Mouse (Mus musculus) heart, postnatal 10 days (tissue): Measurements from ENCODE around the gene Marf1. TPM values are rescaled to one million over a fixed set of nuclear protein-coding genes. Genes with fewer than 3 reads are reported as not detected.
"Not testable (repeated sequence)": the region's sequence is repeated elsewhere in the genome, so short reads cannot be mapped to it uniquely, and the experiment has no call there.

Experiments used
- DNase-seq, 2 experiments: peaks; one replicate each; pipeline ENCODE4 v3.0.0; 2021
- intact Hi-C: fragments of 180-260 bp; cut with DNase I; formaldehyde crosslinking; loops from one replicate; pipeline ENCODE4 v1.15.1; 2025
- total RNA-seq, 2 experiments: library from RNA; stranded (reverse); gene quantifications; 2 replicates each; pipeline ENCODE4 v1.2.3; 2021

Gene Marf1
- 10 to 100 TPM; 24.4 to 28.5 TPM for total RNA-seq

DNA sequence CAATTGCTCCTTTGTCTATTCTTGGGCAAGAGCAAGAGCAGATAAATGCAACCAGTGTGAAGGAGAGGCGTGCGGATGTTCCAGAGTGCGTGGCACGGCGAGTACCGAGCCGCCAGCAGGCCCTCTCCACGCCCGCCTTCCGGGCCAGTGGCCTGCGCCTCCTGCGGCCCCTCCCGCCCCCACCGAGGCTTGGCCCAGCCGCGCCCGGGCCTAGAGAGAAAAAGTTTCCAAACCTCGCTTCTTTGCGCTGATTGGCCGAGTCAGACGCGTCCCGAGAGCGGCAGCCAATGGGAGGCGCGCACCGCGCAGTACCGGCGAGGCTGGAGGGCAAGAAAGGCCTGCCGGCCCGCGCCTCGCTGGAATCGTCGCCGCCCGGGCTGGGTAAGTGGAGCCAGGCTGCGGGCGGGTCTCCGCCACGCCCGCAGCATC is at the start of gene Marf1, which contains the start of gene Nde1:
Gene Marf1 (minus strand): TSS at position 364 of the 429 bp plus-strand sequence.
Gene Nde1 (plus strand): TSS at position 288 of the 429 bp plus-strand sequence.
- intact Hi-C loops = loop anchor here (5.0 kb wide), 2 partner anchors 154 to 341 kb away; partner anchors contain the start of gene Fopnl

DNA sequence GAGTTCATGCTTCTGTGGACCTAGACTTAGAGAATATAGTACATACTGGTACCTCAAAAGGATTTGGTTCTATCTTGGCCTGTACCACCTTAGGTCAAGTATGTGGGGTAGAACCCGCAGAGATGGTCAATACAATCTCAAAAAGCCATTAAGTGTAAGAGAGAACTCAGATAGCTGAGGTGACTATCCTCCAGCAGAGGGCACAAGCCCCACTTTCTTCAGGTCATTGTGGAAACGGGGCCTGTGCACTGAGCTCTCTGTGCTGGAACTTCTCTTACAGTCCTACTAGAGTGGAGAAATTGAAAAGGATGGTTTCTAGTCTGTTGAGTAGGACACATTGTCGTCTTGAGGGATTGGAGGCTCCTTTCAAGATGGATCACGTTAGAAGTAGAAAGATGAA is 35.6 kb upstream of the Marf1 start:
- DNase-seq = no peak
- intact Hi-C loops = no loop called here

More for the DNA sequence above, at the start of gene Marf1, which contains the start of gene Nde1:
- DNase-seq = peak; percentile 95 to 96

GRCm38 (mm10) chr16:14195427-14195826 is 32.3 kb upstream of the Marf1 start:
- DNase-seq = peak; percentile 50 to 67
- intact Hi-C loops = loop anchor here (2.0 kb wide), 1 partner anchor 293 kb away; the partner anchor contains the start of genes Mpv17l and Pdxdc1

GRCm38 (mm10) chr16:14194164-14194950 is 31.2 kb upstream of the Marf1 start:
- DNase-seq = peak; percentile 9 to 11

DNA sequence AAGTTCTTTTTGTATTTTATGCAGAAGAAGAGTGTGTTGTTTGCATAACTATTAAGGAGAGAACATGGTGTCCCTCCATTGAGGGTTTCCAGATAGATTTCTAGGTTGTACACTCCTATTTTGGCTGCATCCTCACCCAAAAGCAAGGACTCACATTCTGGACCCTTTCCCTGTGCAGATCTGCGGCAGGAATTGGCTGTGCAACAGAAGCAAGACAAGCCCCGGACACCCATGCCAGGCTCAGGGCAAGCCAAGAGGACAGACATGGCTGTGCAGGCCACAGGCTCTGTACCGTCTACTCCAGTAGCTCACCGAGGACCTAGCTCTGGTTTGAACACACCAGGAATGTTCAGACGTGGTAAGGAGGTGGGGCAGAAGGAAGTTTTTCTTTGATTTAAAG is 22.4 kb upstream of the Marf1 start:
- intact Hi-C loops = no loop called here
- DNase-seq = no peak

More at GRCm38 (mm10) chr16:14194164-14194950, 31.2 kb upstream of the Marf1 start:
- intact Hi-C loops = loop anchor here (2.0 kb wide), 1 partner anchor 292 kb away; the partner anchor contains the start of genes Mpv17l and Pdxdc1

DNA sequence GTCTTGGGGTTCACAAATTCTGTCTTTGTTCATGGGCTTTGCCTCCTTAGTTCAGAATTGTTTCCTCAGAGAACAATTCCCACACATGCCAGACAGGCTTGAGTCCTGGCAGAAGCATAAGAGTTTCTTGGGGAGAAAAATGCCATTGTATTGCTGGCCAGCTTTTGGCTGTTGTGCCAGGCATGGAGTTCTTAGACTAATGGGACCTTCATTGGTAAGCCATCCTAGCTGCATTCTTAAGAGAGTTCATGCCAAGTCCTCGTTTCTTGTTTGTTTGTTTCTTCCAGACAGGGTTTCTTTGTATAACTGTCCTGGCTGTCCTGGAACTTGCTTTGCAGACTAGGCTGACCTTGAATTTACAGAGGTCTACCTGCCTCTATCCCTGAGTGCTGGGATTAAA is 20.7 kb upstream of the Marf1 start:
- DNase-seq = no peak
- intact Hi-C loops = no loop called here

GRCm38 (mm10) chr16:14182360-14182759 is 19.2 kb upstream of the Marf1 start:
- no peak for DNase-seq
- intact Hi-C loops = no loop called here

- no peak for DNase-seq
- intact Hi-C loops = no loop called here
These were observed 17.1 kb upstream of the Marf1 start for GRCm38 (mm10) chr16:14180163-14180733.

- intact Hi-C loops = no loop called here
- peak in 1 of 2 experiments; percentile 12 for DNase-seq
These were observed 14.9 kb upstream of the Marf1 start for GRCm38 (mm10) chr16:14178041-14178440.

GRCm38 (mm10) chr16:14169706-14170105 is 6.6 kb upstream of the Marf1 start:
- intact Hi-C loops = no loop called here

DNA sequence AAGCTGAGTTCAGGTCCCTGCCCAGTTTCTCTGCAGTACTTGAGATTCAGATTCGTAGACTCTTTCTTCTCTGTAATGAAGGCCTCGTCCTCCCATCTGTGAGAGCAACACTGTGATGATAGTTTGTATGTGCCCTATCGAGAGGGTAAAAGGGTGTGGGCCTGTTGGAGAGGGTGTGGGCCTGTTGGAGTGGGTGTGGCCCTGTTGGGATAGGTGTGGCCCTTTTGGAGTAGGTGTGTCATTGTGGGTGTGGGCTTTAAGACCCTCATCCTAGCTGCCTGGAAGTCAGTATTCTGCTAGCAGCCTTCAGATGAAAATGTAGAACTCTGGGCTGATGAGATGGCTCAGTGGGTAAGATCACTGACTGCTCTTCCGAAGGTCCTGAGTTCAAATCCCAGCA is 3.3 kb upstream of the Marf1 start:
- intact Hi-C loops = no loop called here
- no peak for DNase-seq

More at GRCm38 (mm10) chr16:14169706-14170105, 6.6 kb upstream of the Marf1 start:
- DNase-seq = no peak

DNA sequence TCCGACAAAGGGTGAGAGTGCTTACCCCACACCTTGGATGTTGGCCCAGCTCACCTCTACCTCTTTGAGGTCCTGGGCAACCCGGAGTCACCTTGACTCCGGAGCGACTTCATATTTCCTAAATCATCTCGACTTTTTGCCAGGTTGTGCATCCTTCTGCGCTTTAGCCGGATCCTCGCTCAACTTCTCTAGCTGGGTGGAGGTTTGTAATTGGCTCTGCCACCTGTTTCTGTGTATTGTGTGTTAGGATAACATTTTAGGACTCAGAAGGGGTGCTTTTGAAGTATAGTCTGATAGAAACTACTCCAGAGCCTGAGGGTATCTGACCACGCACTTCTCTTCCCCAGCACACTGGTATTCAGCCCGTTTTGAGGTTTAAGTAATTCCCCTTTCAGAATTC is 580 bp upstream of the Marf1 start:
- no peak for DNase-seq
- intact Hi-C loops = loop anchor here (5.0 kb wide), 2 partner anchors 154 to 341 kb away; partner anchors contain the start of gene Fopnl

GRCm38 (mm10) chr16:14160941-14161340 is 2.2 kb downstream of the Marf1 start:
- DNase-seq = no peak
- intact Hi-C loops = loop anchor here (5.0 kb wide), 2 partner anchors 156 to 339 kb away; partner anchors contain the start of gene Fopnl

DNA sequence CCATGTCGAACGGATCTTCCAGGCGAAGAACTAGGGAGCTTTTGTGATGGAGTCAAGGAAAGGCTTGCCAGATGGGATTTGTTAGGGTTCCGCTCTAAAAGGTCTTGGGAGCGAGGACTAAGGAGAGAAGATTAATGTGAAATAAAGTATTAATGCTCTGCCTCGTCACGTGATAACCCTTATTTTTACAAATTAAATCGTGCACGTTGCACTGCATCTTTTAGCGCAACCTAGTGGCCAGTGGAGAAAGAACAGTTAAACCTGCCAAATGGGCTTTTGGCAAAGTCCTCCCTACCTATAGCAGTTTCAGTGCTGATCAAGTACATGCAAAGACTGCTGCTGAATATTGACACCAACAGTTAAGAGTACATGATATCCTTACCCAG is 3.4 kb downstream of the Marf1 start:
- intact Hi-C loops = loop anchor here (5.0 to 10.0 kb wide), 4 partner anchors 158 to 485 kb away; partner anchors contain the start of genes 3110001I22Rik, Bfar, Fopnl and Mpv17l

DNA sequence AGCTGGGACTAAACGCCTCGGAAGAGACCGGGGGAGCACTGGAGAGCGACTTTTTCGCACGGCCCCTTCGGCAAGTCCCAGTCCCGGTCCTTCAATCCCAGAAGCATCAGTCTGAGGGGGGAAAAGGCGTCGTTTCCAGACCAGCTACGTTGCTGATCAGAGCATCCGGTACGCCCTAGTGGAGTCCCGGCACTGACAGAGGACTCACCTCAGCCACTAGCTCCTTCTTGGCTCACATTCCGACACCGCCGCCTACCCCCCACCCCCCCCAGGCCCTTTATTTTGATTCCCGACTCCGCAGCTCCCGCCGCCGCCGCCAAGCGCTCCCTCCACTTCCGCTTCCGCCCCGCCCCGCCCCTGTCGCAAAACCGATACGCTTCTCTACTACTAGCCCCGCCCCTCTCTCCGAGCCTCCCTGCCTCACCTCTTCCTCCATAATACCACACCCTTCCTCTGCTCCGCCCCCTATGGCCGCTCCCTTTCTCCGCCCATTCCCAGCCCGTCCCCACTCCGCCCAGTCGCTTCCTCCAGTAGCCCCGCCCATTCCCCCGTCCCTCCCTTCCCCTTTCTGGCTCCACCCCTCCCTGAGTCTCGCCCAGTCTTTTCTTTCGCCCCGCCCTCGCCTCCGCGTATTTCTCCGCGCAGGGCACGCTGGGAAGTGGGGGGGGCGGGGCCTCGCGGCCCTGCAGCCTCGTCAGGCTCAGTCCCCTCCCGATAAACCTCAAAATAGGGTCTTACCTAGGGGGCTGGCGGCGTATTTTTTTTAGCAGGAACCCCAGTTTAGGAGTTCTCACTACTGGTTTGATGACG is 4.0 kb downstream of the Marf1 start:
- DNase-seq = peak; percentile 99 to 100
- intact Hi-C loops = loop anchor here (5.0 to 10.0 kb wide), 2 partner anchors 257 to 484 kb away; partner anchors contain the start of genes 3110001I22Rik, Bfar, Mpv17l and Pdxdc1

More for the DNA sequence above, 3.4 kb downstream of the Marf1 start:
- DNase-seq = peak; percentile 82 to 88

DNA sequence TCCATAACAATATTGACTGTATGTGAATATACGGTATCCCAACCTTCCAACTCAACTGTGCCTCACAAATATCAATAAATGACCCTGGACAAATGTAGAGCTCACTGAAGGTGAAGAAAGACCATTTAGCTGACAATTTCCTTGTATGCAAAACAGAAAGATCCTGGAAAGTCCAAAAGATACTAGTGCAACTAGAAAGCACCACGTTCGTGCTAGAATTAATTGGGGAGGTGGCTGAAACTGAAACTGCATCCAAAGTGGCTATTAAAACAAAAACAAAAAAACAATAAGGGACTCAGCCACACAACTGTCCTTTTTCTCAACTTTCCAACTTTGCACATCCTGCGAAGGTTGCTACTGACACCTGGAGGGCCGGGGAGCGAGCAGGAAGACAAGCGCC is 4.6 kb downstream of the Marf1 start:
- no peak for DNase-seq
- intact Hi-C loops = loop anchor here (5.0 to 10.0 kb wide), 2 partner anchors 256 to 484 kb away; partner anchors contain the start of genes 3110001I22Rik, Bfar, Mpv17l and Pdxdc1

DNA sequence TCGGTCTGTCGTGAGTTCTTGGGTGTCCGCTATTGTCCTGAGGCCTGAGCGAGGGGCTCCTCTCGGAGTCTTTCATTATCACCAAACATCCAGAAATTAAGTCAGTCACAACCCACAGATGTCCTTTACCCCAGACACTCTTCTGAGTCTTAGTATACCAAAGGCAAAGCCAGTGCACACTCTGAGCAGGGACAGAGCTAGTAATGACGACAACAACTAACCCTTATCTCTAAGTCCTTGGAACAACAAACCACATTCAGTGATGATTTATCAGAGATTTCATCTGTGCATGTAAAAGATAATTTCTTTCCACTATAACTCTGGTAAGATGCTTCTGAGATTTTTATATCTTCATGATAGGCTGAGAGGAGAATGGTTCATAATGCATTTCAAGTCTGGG is 6.8 kb downstream of the Marf1 start:
- intact Hi-C loops = loop anchor here (5.0 to 10.0 kb wide), 2 partner anchors 254 to 482 kb away; partner anchors contain the start of genes 3110001I22Rik, Bfar, Mpv17l and Pdxdc1
- DNase-seq = no peak

- intact Hi-C loops = loop anchor here (5.0 to 10.0 kb wide), 2 partner anchors 253 to 481 kb away; partner anchors contain the start of genes 3110001I22Rik, Bfar, Mpv17l and Pdxdc1
- not testable (repeated sequence) for DNase-seq
These were observed 7.5 kb downstream of the Marf1 start for GRCm38 (mm10) chr16:14155638-14156037.

- intact Hi-C loops = loop anchor here (10.0 kb wide), 1 partner anchor 477 kb away; the partner anchor contains the start of genes 3110001I22Rik and Bfar
- DNase-seq = no peak
These were observed 11.4 kb downstream of the Marf1 start for GRCm38 (mm10) chr16:14151718-14152117.

- DNase-seq = no peak
- intact Hi-C loops = no loop called here
These were observed 15.4 kb downstream of the Marf1 start for GRCm38 (mm10) chr16:14147712-14148111.
